In genomic region chr11:84523321-84523831, GRCm38 (mm10) we compare ENCODE assay signal across 8 mouse cellular contexts. TPM values are rescaled to one million over a fixed set of nuclear protein-coding genes. Genes with fewer than 3 reads are reported as not detected.
DNase-seq lines count a peak whose midpoint lies in the region; ATAC-seq and TF ChIP-seq lines count a peak whose summit lies in the region.

No protein-coding gene starts in this region.

- H3K27me3 ChIP-seq in heart, embryonic 10.5 days (ENCODE audit: insufficient read depth, poor library complexity, severe bottlenecking): peaks cover 100% of the 10 kb centered on the region
- H3K27me3 ChIP-seq in forebrain, embryonic 15.5 days: peaks cover 98% of the 10 kb centered on the region
- H3K27me3 ChIP-seq in liver, postnatal 0 days (ENCODE audit: insufficient read depth, low read length): peaks cover 99% of the 10 kb centered on the region

- TF ChIP-seq POLR2A in bone marrow macrophage, adult 2 months (IDR thresholded peaks at IDR 0.05; ENCODE audit: borderline replicate concordance, low read depth, low read length): no peak
- no peak for TF ChIP-seq POLR2A in lung, adult 2 months (IDR thresholded peaks at IDR 0.05; ENCODE audit: borderline replicate concordance, extremely low read depth, low read depth, low read length)

- no peak for TF ChIP-seq EP300 in liver, postnatal 0 days (IDR thresholded peaks at IDR 0.05; ENCODE audit: low read depth)

- no peaks in the 10 kb centered on the region for H3K9me3 ChIP-seq in heart, embryonic 10.5 days
- H3K9me3 ChIP-seq in forebrain, embryonic 15.5 days: no peaks in the 10 kb centered on the region
- no peaks in the 10 kb centered on the region for H3K9me3 ChIP-seq in liver, postnatal 0 days (ENCODE audit: low read length)

- peaks cover 50% of the 10 kb centered on the region for H3K4me1 ChIP-seq in heart, embryonic 10.5 days
- peaks cover 4% of the 10 kb centered on the region; the same call in 1 of the 2 replicates for H3K4me1 ChIP-seq in bone marrow macrophage, adult 2 months (ENCODE audit: control insufficient read depth, insufficient read depth, low read length)
- H3K4me1 ChIP-seq in forebrain, embryonic 15.5 days: peaks cover 38% of the 10 kb centered on the region
- peaks cover 26% of the 10 kb centered on the region for H3K4me1 ChIP-seq in liver, postnatal 0 days (ENCODE audit: insufficient read depth)
- peaks cover 5% of the 10 kb centered on the region for H3K4me1 ChIP-seq in lung, adult 2 months (ENCODE audit: control insufficient read depth, insufficient read depth, low read length)

- peak overlapping the region; percentile 73; the same call in 1 of the 2 replicates for H3K4me3 ChIP-seq in heart, embryonic 10.5 days
- H3K4me3 ChIP-seq in bone marrow macrophage, adult 2 months (ENCODE audit: insufficient read depth, low read length): peak overlapping the region; percentile 45
- peak overlapping the region; percentile 41 for H3K4me3 ChIP-seq in forebrain, embryonic 15.5 days
- H3K4me3 ChIP-seq in liver, postnatal 0 days (ENCODE audit: low read depth, low read length): no peak overlapping the region
- H3K4me3 ChIP-seq in lung, adult 2 months (replicated peaks; ENCODE audit: extremely low read depth, low read depth, low read length): no peak overlapping the region

- H3K4me2 ChIP-seq in forebrain, embryonic 15.5 days (replicated peaks): no peak overlapping the region
- H3K4me2 ChIP-seq in liver, postnatal 0 days (ENCODE audit: low read depth, low read length): peak overlapping the region; percentile 75

- no peak overlapping the region for H3K27ac ChIP-seq in heart, embryonic 10.5 days
- H3K27ac ChIP-seq in bone marrow macrophage, adult 2 months (ENCODE audit: insufficient read depth, low read depth, low read length): no peak overlapping the region
- H3K27ac ChIP-seq in forebrain, embryonic 15.5 days (replicated peaks): no peak overlapping the region
- no peak overlapping the region for H3K27ac ChIP-seq in liver, postnatal 0 days (ENCODE audit: low read depth)

- no peak overlapping the region for H3K9ac ChIP-seq in forebrain, embryonic 15.5 days (replicated peaks)
- H3K9ac ChIP-seq in liver, postnatal 0 days (replicated peaks): no peak overlapping the region

- no peak for ATAC-seq in forebrain, embryonic 15.5 days (replicated peaks)
- ATAC-seq in liver, postnatal 0 days: no peak

- TF ChIP-seq CTCF in bone marrow macrophage, adult 2 months (IDR thresholded peaks at IDR 0.05; ENCODE audit: low read depth, low read length): no peak
- TF ChIP-seq CTCF in liver, postnatal 0 days (IDR thresholded peaks at IDR 0.05; ENCODE audit: low read depth): no peak
- TF ChIP-seq CTCF in lung, adult 2 months (IDR thresholded peaks at IDR 0.05; ENCODE audit: insufficient read depth, low read length): no peak

- H3K36me3 ChIP-seq in heart, embryonic 10.5 days: no peaks in the 10 kb centered on the region
- H3K36me3 ChIP-seq in forebrain, embryonic 15.5 days: no peaks in the 10 kb centered on the region
- H3K36me3 ChIP-seq in liver, postnatal 0 days (replicated peaks; ENCODE audit: insufficient read depth, low read length): no peaks in the 10 kb centered on the region

- peak; percentile 75 for DNase-seq in heart, embryonic 10.5 days (ENCODE audit: low spot score)
- DNase-seq in heart, postnatal 10 days: no peak
- DNase-seq in liver, postnatal 0 days: no peak
- DNase-seq in layer of hippocampus, adult 11-12 months (ENCODE audit: low spot score): no peak
- DNase-seq in right cerebral cortex, postnatal 25 days: no peak
- DNase-seq in lung, adult 2 months: no peak

- intact Hi-C loops in heart, postnatal 10 days (cut with DNase I): no loop called here

- under 1% methylated on average over 16 of the region's 16 CpGs for WGBS in heart, embryonic 10.5 days
- WGBS in forebrain, embryonic 15.5 days: 1% methylated on average over 16 of the region's 16 CpGs
- 1% methylated on average over 16 of the region's 16 CpGs for WGBS in liver, postnatal 0 days (ENCODE audit: insufficient replicate concordance)
- WGBS in lung, adult 2 months: 4% methylated on average over 16 of the region's 16 CpGs

RNA-seq across cellular contexts. Expression of gene Lhx1, which starts 2.0 kb away (rescaled TPM):
- 0.09 TPM in 1 of 2 replicates, not detected in the other for polyA plus RNA-seq in heart, embryonic 10.5 days (2016; fragmentation: Nextera tagmentation; extraction: Ambion mirVana)
- not detected for total RNA-seq in heart, postnatal 10 days (2021)
- polyA plus RNA-seq in bone marrow macrophage, adult 2 months (2012; ENCODE audit: insufficient read depth, insufficient read length, missing spikeins): not detected in 2 replicates
- polyA plus RNA-seq in forebrain, embryonic 15.5 days (2015; fragmentation: Nextera tagmentation; extraction: Ambion mirVana): 3.4 and 4.8 TPM in 2 replicates
- polyA plus RNA-seq in liver, postnatal 0 days (2015; fragmentation: Nextera tagmentation; extraction: Ambion mirVana): 0.12 and 0.21 TPM in 2 replicates
- not detected in 2 replicates for polyA plus RNA-seq in lung, adult 2 months (2012; rRNA removed)

RNA-seq across cellular contexts. Expression of gene Aatf, which starts 10.1 kb away (rescaled TPM):
- polyA plus RNA-seq in heart, embryonic 10.5 days (2016; fragmentation: Nextera tagmentation; extraction: Ambion mirVana): 33.3 and 45.3 TPM in 2 replicates
- total RNA-seq in heart, postnatal 10 days (2021): 10 to 100 TPM; 14.9 to 15.0 TPM
- 15.2 and 17.4 TPM in 2 replicates for polyA plus RNA-seq in bone marrow macrophage, adult 2 months (2012; ENCODE audit: insufficient read depth, insufficient read length, missing spikeins)
- 54.0 and 54.8 TPM in 2 replicates for polyA plus RNA-seq in forebrain, embryonic 15.5 days (2015; fragmentation: Nextera tagmentation; extraction: Ambion mirVana)
- 20.6 and 21.1 TPM in 2 replicates for polyA plus RNA-seq in liver, postnatal 0 days (2015; fragmentation: Nextera tagmentation; extraction: Ambion mirVana)
- polyA plus RNA-seq in lung, adult 2 months (2012; rRNA removed): 2.9 and 4.4 TPM in 2 replicates

Comparison
In these comparisons a context has a peak if more than half of its experiments do, and no peak if none do; other contexts are left out.
1. H3K4me3 ChIP-seq: peak in heart, embryonic 10.5 days (single experiment), bone marrow macrophage, adult 2 months (single experiment) and forebrain, embryonic 15.5 days (single experiment); none in liver, postnatal 0 days (single experiment) and lung, adult 2 months (single experiment).